Mouse (Mus musculus) thymus, adult 2 months (tissue): ENCODE results near the gene Ankdd1a. TPM values are rescaled to one million over a fixed set of nuclear protein-coding genes. Genes with fewer than 3 reads are reported as not detected.

Source experiments
- DNase-seq: peaks from one replicate; pipeline ENCODE4 v3.0.0; 2021
- H3K27ac ChIP-seq: fragments of 200-500 bp; 2 replicates; pipeline ENCODE4 v1.5.1; 2012; ENCODE audit warnings: low read length, control low read depth; ENCODE audit not compliant: control insufficient read depth, insufficient read depth
- H3K27me3 ChIP-seq: fragments of 200-500 bp; 2 replicates; pipeline ENCODE4 v1.6.1; 2012; ENCODE audit warnings: mild to moderate bottlenecking, low read length, moderate library complexity, mixed read lengths; ENCODE audit not compliant: control insufficient read depth, insufficient read depth
- H3K36me3 ChIP-seq: fragments of 200-500 bp; 2 replicates; pipeline ENCODE4 v1.6.1; 2012; ENCODE audit warnings: mild to moderate bottlenecking, low read length, moderate library complexity; ENCODE audit not compliant: control insufficient read depth, insufficient read depth
- H3K4me1 ChIP-seq: fragments of 200-500 bp; replicated peaks from 2 replicates; pipeline ENCODE4 v1.6.1; 2012; ENCODE audit warnings: low read length; ENCODE audit not compliant: control insufficient read depth, insufficient read depth
- H3K4me3 ChIP-seq: fragments of 200-500 bp; 2 replicates; pipeline ENCODE4 v1.5.1; 2012; ENCODE audit warnings: mild to moderate bottlenecking, low read length, control low read depth, moderate library complexity; ENCODE audit not compliant: control insufficient read depth, insufficient read depth
- CTCF ChIP-seq: fragments of 200-500 bp; IDR thresholded peaks from 2 replicates; pipeline ENCODE4 v1.5.1; 2012; ENCODE audit warnings: mild to moderate bottlenecking, control low read depth, low read length, moderate library complexity, borderline replicate concordance; ENCODE audit not compliant: control insufficient read depth, poor library complexity, insufficient read depth; ENCODE audit errors: extremely low read depth
- POLR2A ChIP-seq: fragments of 200-500 bp; IDR thresholded peaks from 2 replicates; pipeline ENCODE4 v1.6.1; 2012; ENCODE audit warnings: mild to moderate bottlenecking, low read length, control low read depth, moderate library complexity; ENCODE audit not compliant: control insufficient read depth, poor library complexity, insufficient read depth; ENCODE audit errors: extremely low read depth
- WGBS: fragments of 180-500 bp; shearing (Covaris S2); methylation state at CpG from one replicate; pipeline ENCODE4 v1.1.7; 2018; 5-methylcytosine and 5-hydroxymethylcytosine counted together
- polyA plus RNA-seq: library from polyadenylated mRNA; depleted of rRNA; stranded (reverse); fragments of >200 nt; gene quantifications from 2 replicates; pipeline ENCODE4 v1.2.3, GENCODE M21; 2012; rRNA removed

Gene Ankdd1a
- polyA plus RNA-seq, 1 experiment = 0.15 TPM

- Histone ChIP-seq H3K27ac (no peak overlapping the region), H3K27me3 (no peaks in the 10 kb centered on the region), H3K4me3 (no peak overlapping the region), H3K4me1 (no peaks in the 10 kb centered on the region), H3K36me3 (peaks cover 65% of the 10 kb centered on the region)
- TF ChIP-seq CTCF = no peak
- TF ChIP-seq POLR2A = no peak
- DNase-seq = no peak
- 91% methylated on average over 6 of the region's 6 CpGs for WGBS
Measured at GRCm38 (mm10) chr9:65447951-65448350, 72.0 kb downstream of the Ankdd1a start.

GRCm38 (mm10) chr9:65444692-65445091, 75.3 kb downstream of the Ankdd1a start:
- no peaks in the 10 kb centered on the region for H3K27me3 ChIP-seq
- DNase-seq = no peak
- TF ChIP-seq CTCF (no peak), POLR2A (no peak)
- H3K4me3 ChIP-seq = no peak overlapping the region
- no peaks in the 10 kb centered on the region for H3K4me1 ChIP-seq
- WGBS = 98% methylated on average over 4 of the region's 4 CpGs
- H3K36me3 ChIP-seq = peaks cover 70% of the 10 kb centered on the region
- H3K27ac ChIP-seq = no peak overlapping the region

Other genes starting within 250 kb of the Ankdd1a start
- 10.1 and 11.8 TPM in 2 replicates for gene Clpx, start 225.9 kb downstream of the Ankdd1a start, polyA plus RNA-seq
- gene Pdcd7, start 174.1 kb downstream of the Ankdd1a start, polyA plus RNA-seq = 23.3 and 29.2 TPM in 2 replicates
- gene Ubap1l, start 159.2 kb downstream of the Ankdd1a start, polyA plus RNA-seq = 0.42 and 0.66 TPM in 2 replicates
- 0.41 and 0.43 TPM in 2 replicates for gene Kbtbd13, start 128.5 kb downstream of the Ankdd1a start, polyA plus RNA-seq
- gene Rasl12, start 121.7 kb downstream of the Ankdd1a start, polyA plus RNA-seq = 7.8 TPM in 2 replicates
- 0.22 TPM in 1 of 2 replicates, not detected in the other for gene Slc51b, start 97.2 kb downstream of the Ankdd1a start, polyA plus RNA-seq
- gene Mtfmt, start 84.4 kb downstream of the Ankdd1a start, polyA plus RNA-seq = 16.2 and 18.4 TPM in 2 replicates
- 27.3 and 28.5 TPM in 2 replicates for gene Spg21, start 59.2 kb downstream of the Ankdd1a start, polyA plus RNA-seq
- 37.9 and 38.8 TPM in 2 replicates for gene Plekho2, start 59.8 kb upstream of the Ankdd1a start, polyA plus RNA-seq
- 37.5 and 55.4 TPM in 2 replicates for gene Pif1, start 67.0 kb upstream of the Ankdd1a start, polyA plus RNA-seq
- 10.5 and 11.5 TPM in 2 replicates for gene Rbpms2, start 109.5 kb upstream of the Ankdd1a start, polyA plus RNA-seq
- 58.6 and 68.1 TPM in 2 replicates for gene Oaz2, start 147.8 kb upstream of the Ankdd1a start, polyA plus RNA-seq